Mouse (Mus musculus) bone marrow, adult 2 months (tissue): ENCODE results near the gene Arhgef19.

Experiments
- CTCF ChIP-seq: fragments of 200-500 bp; IDR thresholded peaks from 2 replicates; pipeline ENCODE4 v1.5.1; 2011; ENCODE audit warnings: low read length, control low read depth; ENCODE audit not compliant: control insufficient read depth, insufficient read depth
- POLR2A ChIP-seq: fragments of 200-500 bp; IDR thresholded peaks from 2 replicates; pipeline ENCODE4 v1.6.1; 2011; ENCODE audit warnings: low read depth, mild to moderate bottlenecking, control low read depth, low read length, borderline replicate concordance; ENCODE audit not compliant: control insufficient read depth

GRCm38 (mm10) chr4:141228687-141229086, 10.6 kb upstream of the Arhgef19 start:
- TF ChIP-seq CTCF = no peak
- no peak for TF ChIP-seq POLR2A
